Mouse (Mus musculus) erythroblast, embryonic 14.5 days (primary cell): ENCODE results near the gene Fbxl18.

Experiments used
- GATA1 ChIP-seq: IDR thresholded peaks from 2 replicates; pipeline ENCODE4 v1.6.1; 2012; ENCODE audit warnings: low read length, inconsistent platforms, mixed read lengths
- TAL1 ChIP-seq: IDR thresholded peaks from 3 replicates; pipeline ENCODE4 v1.6.1; 2012; ENCODE audit warnings: low read length, inconsistent platforms, mixed read lengths

- no peak for TF ChIP-seq GATA1
- TF ChIP-seq TAL1, result no peak
Measured at GRCm38 (mm10) chr5:142916593-142916992, 21.4 kb upstream of the Fbxl18 start.
